Mouse (Mus musculus): ENCODE results near the gene Olfr398. TPM values are rescaled to one million over a fixed set of nuclear protein-coding genes. Genes with fewer than 3 reads are reported as not detected.

Gene Olfr398
- total and polyA plus RNA-seq, 3 experiments = not detected

DNA sequence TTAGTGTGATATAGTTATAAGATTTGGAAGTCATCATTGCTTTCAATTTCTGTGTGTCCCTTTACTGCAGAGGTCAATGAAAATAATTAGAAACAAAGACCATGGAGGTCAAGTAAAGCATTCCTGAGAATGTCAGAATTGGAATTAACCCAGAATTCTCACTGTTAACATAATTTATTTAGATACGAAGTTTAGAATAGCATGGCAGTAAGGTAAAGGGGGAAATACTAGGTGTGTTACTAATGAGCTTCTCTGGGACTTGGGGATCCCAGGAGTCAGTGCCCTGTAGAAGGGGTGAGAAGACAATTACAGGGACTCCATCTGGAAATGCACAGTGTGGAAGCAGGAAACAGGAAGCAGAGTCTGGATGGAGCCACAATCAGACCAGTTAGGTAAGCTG is 29.7 kb downstream of the Olfr398 start, which contains the start of gene Olfr397:
Gene Olfr397, plus strand, starts transcription at position 301 of the 400 bp plus-strand sequence.
- DNase-seq (ENCODE audit: low read depth, low spot score) = no peak
- Histone ChIP-seq H3K9me3 (replicated peaks; ENCODE audit: insufficient read depth, low read length) (no peaks in the 10 kb centered on the region), H3K27me3 (ENCODE audit: control insufficient read depth in 1 of 2, insufficient read depth in 2 of 2, low read length in 2 of 2) (no peaks in the 10 kb centered on the region), H3K36me3 (ENCODE audit: control insufficient read depth in 1 of 2, insufficient read depth in 2 of 2, low read length in 2 of 2) (no peaks in the 10 kb centered on the region), H3K4me3 (ENCODE audit: control insufficient read depth in 1 of 2, insufficient read depth in 1 of 2, low read depth in 2 of 2, low read length in 2 of 2) (no peak within 1 kb of the TSS), H3K9ac (ENCODE audit: control insufficient read depth, low read depth, low read length, poor library complexity, severe bottlenecking) (no peak within 1 kb of the TSS), H3K79me2 (ENCODE audit: control insufficient read depth, insufficient read depth, low read length, poor library complexity) (no peaks in the 10 kb centered on the region), H3K27ac (ENCODE audit: control insufficient read depth, low read depth, low read length) (no peak within 1 kb of the TSS), H3K4me1 (ENCODE audit: control insufficient read depth in 1 of 2, insufficient read depth in 2 of 2, low read length in 2 of 2) (no peaks in the 10 kb centered on the region)
- TF ChIP-seq CHD1 (IDR thresholded peaks at IDR 0.05; ENCODE audit: low read depth, low read length) (no peak), USF2 (IDR thresholded peaks at IDR 0.05; ENCODE audit: borderline replicate concordance in 1 of 2, insufficient read depth in 1 of 2, low read depth in 1 of 2, low read length in 2 of 2) (no peak), MAFK (IDR thresholded peaks at IDR 0.05; ENCODE audit: borderline replicate concordance, low read depth, low read length) (no peak), KAT2A (conservative IDR thresholded peaks at IDR 0.05; ENCODE audit: low read depth, low read length) (no peak), MYC (IDR thresholded peaks at IDR 0.05; ENCODE audit: low read depth, low read length) (no peak), MXI1 (IDR thresholded peaks at IDR 0.05; ENCODE audit: low read depth, low read length) (no peak), ZNF384 (IDR thresholded peaks at IDR 0.05; ENCODE audit: low read depth, low read length) (no peak), POLR2AphosphoS2 (IDR thresholded peaks at IDR 0.05; ENCODE audit: low read length) (no peak), HCFC1 (IDR thresholded peaks at IDR 0.05; ENCODE audit: low read depth, low read length) (no peak), POLR2A (IDR thresholded peaks at IDR 0.05; ENCODE audit: control insufficient read depth in 1 of 2, insufficient read depth in 1 of 2, low read depth in 1 of 2, low read length in 2 of 2, poor library complexity in 1 of 2) (no peak), JUND (IDR thresholded peaks at IDR 0.05; ENCODE audit: low read depth, low read length) (no peak), ELF1 (IDR thresholded peaks at IDR 0.05; ENCODE audit: low read depth, low read length) (no peak)

DNA sequence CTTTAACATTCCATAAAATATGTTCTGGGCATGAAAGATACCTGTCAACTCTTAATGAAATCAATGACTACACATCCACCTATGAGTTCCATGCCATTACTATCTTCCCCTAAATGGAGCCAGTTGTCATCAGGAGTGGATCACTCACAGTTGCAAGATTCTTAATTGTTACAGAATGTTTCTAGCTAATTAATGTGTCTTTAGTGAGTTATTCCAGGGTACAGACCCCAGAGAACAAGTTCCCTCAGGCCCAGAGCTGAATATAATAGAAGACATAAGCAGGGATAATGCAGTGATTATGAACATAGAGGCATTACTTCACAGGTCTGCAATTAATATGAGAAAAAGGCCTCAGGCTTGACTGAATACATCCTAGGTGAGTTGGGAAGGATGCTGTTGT is 53.8 kb downstream of the Olfr398 start, which contains the start of gene Olfr23:
Gene Olfr23, plus strand, starts transcription at position 301 of the 400 bp plus-strand sequence.
- DNase-seq (ENCODE audit: low read depth, low spot score) = no peak
- no peaks in the 10 kb centered on the region for H3K79me2 ChIP-seq (ENCODE audit: control insufficient read depth, insufficient read depth, low read length, poor library complexity)
- TF ChIP-seq MAZ (IDR thresholded peaks at IDR 0.05; ENCODE audit: low read depth, low read length) (no peak), ELF1 (IDR thresholded peaks at IDR 0.05; ENCODE audit: low read depth, low read length) (no peak), ZNF384 (IDR thresholded peaks at IDR 0.05; ENCODE audit: low read depth, low read length) (no peak), HCFC1 (IDR thresholded peaks at IDR 0.05; ENCODE audit: low read depth, low read length) (no peak), NELFE (IDR thresholded peaks at IDR 0.05; ENCODE audit: low read depth, low read length) (no peak), RAD21 (IDR thresholded peaks at IDR 0.05; ENCODE audit: low read depth, low read length) (no peak)
- H3K27me3 ChIP-seq (ENCODE audit: control insufficient read depth in 1 of 2, insufficient read depth in 2 of 2, low read length in 2 of 2) = no peaks in the 10 kb centered on the region
- H3K36me3 ChIP-seq (ENCODE audit: control insufficient read depth in 1 of 2, insufficient read depth in 2 of 2, low read length in 2 of 2) = no peaks in the 10 kb centered on the region
- H3K9ac ChIP-seq (ENCODE audit: control insufficient read depth, low read depth, low read length, poor library complexity, severe bottlenecking) = no peak within 1 kb of the TSS
- no peaks in the 10 kb centered on the region; the same call in 1 of the 2 replicates for H3K9me3 ChIP-seq (replicated peaks; ENCODE audit: insufficient read depth, low read length)
- no peaks in the 10 kb centered on the region for H3K4me1 ChIP-seq (ENCODE audit: control insufficient read depth in 1 of 2, insufficient read depth in 2 of 2, low read length in 2 of 2)
- no peak within 1 kb of the TSS for H3K27ac ChIP-seq (ENCODE audit: control insufficient read depth, low read depth, low read length)
- H3K4me3 ChIP-seq (ENCODE audit: control insufficient read depth in 1 of 2, insufficient read depth in 1 of 2, low read depth in 2 of 2, low read length in 2 of 2) = no peak within 1 kb of the TSS

Other genes with a start within 250 kb of the Olfr398 start
- gene Olfr389, start 209.7 kb downstream of the Olfr398 start, total RNA-seq (2012; rRNA removed) = not detected in 2 replicates
- gene Olfr389, start 209.7 kb downstream of the Olfr398 start, polyA plus RNA-seq (2012; ENCODE audit: insufficient read depth in 1 of 2, insufficient read length in 2 of 2, low read depth in 1 of 2, low replicate concordance in 2 of 2, missing spikeins in 1 of 2) = not detected
- not detected in 2 replicates for gene Olfr390, start 207.4 kb downstream of the Olfr398 start, total RNA-seq (2012; rRNA removed)
- gene Olfr390, start 207.4 kb downstream of the Olfr398 start, polyA plus RNA-seq (2012; ENCODE audit: insufficient read depth in 1 of 2, insufficient read length in 2 of 2, low read depth in 1 of 2, low replicate concordance in 2 of 2, missing spikeins in 1 of 2) = not detected
- not detected in 2 replicates for gene Olfr391-ps, start 187.4 kb downstream of the Olfr398 start, total RNA-seq (2012; rRNA removed)
- gene Olfr391-ps, start 187.4 kb downstream of the Olfr398 start, polyA plus RNA-seq (2012; ENCODE audit: insufficient read depth in 1 of 2, insufficient read length in 2 of 2, low read depth in 1 of 2, low replicate concordance in 2 of 2, missing spikeins in 1 of 2) = not detected
- gene Olfr392, start 173.4 kb downstream of the Olfr398 start, total RNA-seq (2012; rRNA removed) = not detected in 2 replicates
- not detected for gene Olfr392, start 173.4 kb downstream of the Olfr398 start, polyA plus RNA-seq (2012; ENCODE audit: insufficient read depth in 1 of 2, insufficient read length in 2 of 2, low read depth in 1 of 2, low replicate concordance in 2 of 2, missing spikeins in 1 of 2)
- not detected in 2 replicates for gene Olfr393, start 139.0 kb downstream of the Olfr398 start, total RNA-seq (2012; rRNA removed)
- gene Olfr393, start 139.0 kb downstream of the Olfr398 start, polyA plus RNA-seq (2012; ENCODE audit: insufficient read depth in 1 of 2, insufficient read length in 2 of 2, low read depth in 1 of 2, low replicate concordance in 2 of 2, missing spikeins in 1 of 2) = not detected
- gene Olfr394, start 99.6 kb downstream of the Olfr398 start, total RNA-seq (2012; rRNA removed) = not detected in 2 replicates
- not detected for gene Olfr394, start 99.6 kb downstream of the Olfr398 start, polyA plus RNA-seq (2012; ENCODE audit: insufficient read depth in 1 of 2, insufficient read length in 2 of 2, low read depth in 1 of 2, low replicate concordance in 2 of 2, missing spikeins in 1 of 2)
- gene Olfr395, start 81.1 kb downstream of the Olfr398 start, total RNA-seq (2012; rRNA removed) = not detected in 2 replicates
- gene Olfr395, start 81.1 kb downstream of the Olfr398 start, polyA plus RNA-seq (2012; ENCODE audit: insufficient read depth in 1 of 2, insufficient read length in 2 of 2, low read depth in 1 of 2, low replicate concordance in 2 of 2, missing spikeins in 1 of 2) = not detected
- gene Olfr23, start 53.7 kb downstream of the Olfr398 start, total RNA-seq (2012; rRNA removed) = not detected in 2 replicates
- not detected for gene Olfr23, start 53.7 kb downstream of the Olfr398 start, polyA plus RNA-seq (2012; ENCODE audit: insufficient read depth in 1 of 2, insufficient read length in 2 of 2, low read depth in 1 of 2, low replicate concordance in 2 of 2, missing spikeins in 1 of 2)
- not detected in 2 replicates for gene Olfr397, start 29.6 kb downstream of the Olfr398 start, total RNA-seq (2012; rRNA removed)
- gene Olfr397, start 29.6 kb downstream of the Olfr398 start, polyA plus RNA-seq (2012; ENCODE audit: insufficient read depth in 1 of 2, insufficient read length in 2 of 2, low read depth in 1 of 2, low replicate concordance in 2 of 2, missing spikeins in 1 of 2) = not detected
- gene Olfr139, start 66.1 kb upstream of the Olfr398 start, total RNA-seq (2012; rRNA removed) = not detected in 2 replicates
- not detected for gene Olfr139, start 66.1 kb upstream of the Olfr398 start, polyA plus RNA-seq (2012; ENCODE audit: insufficient read depth in 1 of 2, insufficient read length in 2 of 2, low read depth in 1 of 2, low replicate concordance in 2 of 2, missing spikeins in 1 of 2)
- not detected in 2 replicates for gene Olfr399, start 66.2 kb upstream of the Olfr398 start, total RNA-seq (2012; rRNA removed)
- not detected for gene Olfr399, start 66.2 kb upstream of the Olfr398 start, polyA plus RNA-seq (2012; ENCODE audit: insufficient read depth in 1 of 2, insufficient read length in 2 of 2, low read depth in 1 of 2, low replicate concordance in 2 of 2, missing spikeins in 1 of 2)
- gene Zfp616, start 79.5 kb upstream of the Olfr398 start, total RNA-seq (2012; rRNA removed) = not detected in 2 replicates
- not detected for gene Zfp616, start 79.5 kb upstream of the Olfr398 start, polyA plus RNA-seq (2012; ENCODE audit: insufficient read depth in 1 of 2, insufficient read length in 2 of 2, low read depth in 1 of 2, low replicate concordance in 2 of 2, missing spikeins in 1 of 2)
- gene Olfr401, start 123.3 kb upstream of the Olfr398 start, total RNA-seq (2012; rRNA removed) = not detected in 2 replicates
- gene Olfr401, start 123.3 kb upstream of the Olfr398 start, polyA plus RNA-seq (2012; ENCODE audit: insufficient read depth in 1 of 2, insufficient read length in 2 of 2, low read depth in 1 of 2, low replicate concordance in 2 of 2, missing spikeins in 1 of 2) = not detected
- gene Olfr402, start 163.1 kb upstream of the Olfr398 start, total RNA-seq (2012; rRNA removed) = not detected in 2 replicates
- gene Olfr402, start 163.1 kb upstream of the Olfr398 start, polyA plus RNA-seq (2012; ENCODE audit: insufficient read depth in 1 of 2, insufficient read length in 2 of 2, low read depth in 1 of 2, low replicate concordance in 2 of 2, missing spikeins in 1 of 2) = not detected
- gene Olfr403, start 195.8 kb upstream of the Olfr398 start, total RNA-seq (2012; rRNA removed) = not detected in 2 replicates
- not detected for gene Olfr403, start 195.8 kb upstream of the Olfr398 start, polyA plus RNA-seq (2012; ENCODE audit: insufficient read depth in 1 of 2, insufficient read length in 2 of 2, low read depth in 1 of 2, low replicate concordance in 2 of 2, missing spikeins in 1 of 2)
- gene Olfr43, start 221.0 kb upstream of the Olfr398 start, total RNA-seq (2012; rRNA removed) = not detected in 2 replicates
- not detected for gene Olfr43, start 221.0 kb upstream of the Olfr398 start, polyA plus RNA-seq (2012; ENCODE audit: insufficient read depth in 1 of 2, insufficient read length in 2 of 2, low read depth in 1 of 2, low replicate concordance in 2 of 2, missing spikeins in 1 of 2)